Mouse (Mus musculus) induced T-regulatory cell, adult 2 months (primary cell): ENCODE data around the gene Cdcp1.

ENCODE experiments used
- DNase-seq: peaks from one replicate; pipeline ENCODE4 v3.0.0-alpha.2; 2012; ENCODE audit warnings: low read depth

The Cdcp1 gene

GRCm38 (mm10) chr9:123150241-123151020 lies 65.4 kb downstream of the Cdcp1 start, which contains the start of gene Clec3b:
Gene Clec3b, plus strand, starts transcription at chr9:123150946.
- DNase-seq: no peak

DNA sequence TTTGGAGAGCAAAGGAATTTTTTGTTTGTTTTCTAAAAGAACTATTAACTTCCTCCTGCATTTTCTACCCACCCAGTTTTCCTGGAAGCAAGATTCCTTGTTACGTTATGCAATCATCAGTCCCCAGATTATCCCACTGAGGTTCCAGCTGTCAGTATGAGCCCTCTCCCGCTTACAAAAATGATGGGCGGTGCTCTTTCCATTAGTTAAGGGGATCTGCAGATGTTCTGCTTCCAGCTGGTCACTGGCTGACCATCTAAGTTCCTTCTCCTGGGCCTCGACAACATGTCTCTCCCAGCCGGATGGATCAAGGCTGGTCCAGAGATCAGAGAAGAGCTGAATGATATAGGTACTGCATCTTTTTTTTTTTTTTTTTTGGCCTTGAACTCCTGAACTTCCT lies 67.4 kb downstream of the Cdcp1 start:
- DNase-seq: no peak

- no peak for DNase-seq
These were observed 75.8 kb downstream of the Cdcp1 start for GRCm38 (mm10) chr9:123139887-123140614.

DNA sequence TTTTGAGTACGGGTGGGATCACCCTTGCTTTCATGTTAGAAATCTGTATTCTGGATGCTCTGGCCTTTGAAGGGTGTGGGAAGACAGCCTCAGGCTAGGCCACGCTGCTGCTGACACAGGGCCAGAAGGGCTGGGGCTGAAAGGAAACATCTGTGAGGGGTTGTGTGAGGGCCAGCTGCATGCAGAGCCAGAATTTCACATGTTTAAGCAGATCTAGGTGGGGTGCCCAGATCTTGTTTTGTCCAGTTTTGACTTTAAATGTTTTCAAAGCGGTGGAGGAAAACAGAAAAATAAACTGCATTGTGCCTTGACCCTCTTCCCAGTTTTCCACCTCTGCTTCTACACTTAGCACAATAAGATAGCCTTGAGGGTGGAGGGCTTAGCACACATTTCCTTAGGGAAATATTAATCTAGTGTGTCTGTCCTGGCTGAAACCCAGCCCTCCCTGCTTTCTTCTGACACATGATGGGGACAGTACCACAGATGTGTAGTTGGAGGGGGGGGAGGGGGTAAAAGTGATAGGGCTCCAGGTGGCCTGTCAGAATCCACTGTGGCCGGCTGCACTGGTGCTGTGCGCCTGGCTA lies 76.9 kb downstream of the Cdcp1 start:
- DNase-seq: no peak

DNA sequence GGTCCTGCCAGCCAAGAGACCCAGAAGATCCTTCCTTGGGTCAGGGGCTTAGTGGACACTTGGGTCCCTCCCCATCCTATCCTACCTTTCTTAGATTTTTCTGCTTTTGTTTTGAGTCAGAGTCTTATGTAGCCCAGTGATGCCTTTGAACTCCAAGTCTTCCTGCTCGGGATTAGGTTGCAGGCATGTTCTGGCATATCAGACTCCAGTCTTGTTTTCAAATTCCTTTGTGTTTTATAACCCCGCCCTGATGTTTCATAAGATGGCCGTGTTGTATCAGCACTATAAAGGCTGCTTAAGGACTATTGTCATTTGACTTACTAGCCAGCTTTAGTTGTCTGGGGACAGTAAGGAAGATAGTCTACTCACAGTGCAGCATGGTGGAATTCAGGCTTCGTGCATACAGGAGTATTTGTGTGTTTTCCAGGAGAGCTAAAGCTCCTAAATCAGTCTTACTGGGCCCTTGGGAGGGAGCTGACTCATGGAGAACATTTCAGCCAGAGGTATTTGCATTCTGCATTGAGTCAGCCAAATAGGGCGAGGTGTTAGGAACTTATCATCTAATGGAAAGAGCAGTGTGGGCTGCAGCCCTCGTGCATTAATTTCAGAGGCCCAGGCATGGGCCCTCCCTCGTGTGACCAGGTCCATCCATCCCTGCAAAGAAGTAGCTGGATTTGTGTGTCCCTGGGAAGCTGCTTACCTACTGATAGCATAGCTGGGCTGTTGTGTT lies 78.7 kb downstream of the Cdcp1 start:
- no peak for DNase-seq

DNA sequence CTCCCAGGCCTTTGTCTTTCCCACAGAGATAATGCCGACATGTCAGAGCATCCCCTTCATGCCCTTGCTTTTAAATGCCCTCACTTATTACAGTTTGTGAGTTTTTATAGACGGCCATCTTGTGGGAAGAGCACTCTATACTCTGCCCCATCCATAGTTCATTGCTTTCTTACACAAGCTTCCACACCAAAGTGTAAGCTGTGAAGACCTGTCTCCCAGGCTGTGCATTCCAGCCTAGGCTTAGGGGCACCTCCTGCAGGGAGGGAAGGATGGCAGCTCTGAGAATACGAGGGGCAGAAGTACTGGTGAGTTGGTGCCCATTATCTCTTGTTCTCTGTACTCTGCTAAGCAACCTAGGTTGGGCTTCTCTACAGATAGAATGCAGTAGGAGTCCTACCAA lies 82.8 kb downstream of the Cdcp1 start:
- DNase-seq: no peak

GRCm38 (mm10) chr9:123127663-123128062 lies 88.2 kb downstream of the Cdcp1 start:
- no peak for DNase-seq

DNA sequence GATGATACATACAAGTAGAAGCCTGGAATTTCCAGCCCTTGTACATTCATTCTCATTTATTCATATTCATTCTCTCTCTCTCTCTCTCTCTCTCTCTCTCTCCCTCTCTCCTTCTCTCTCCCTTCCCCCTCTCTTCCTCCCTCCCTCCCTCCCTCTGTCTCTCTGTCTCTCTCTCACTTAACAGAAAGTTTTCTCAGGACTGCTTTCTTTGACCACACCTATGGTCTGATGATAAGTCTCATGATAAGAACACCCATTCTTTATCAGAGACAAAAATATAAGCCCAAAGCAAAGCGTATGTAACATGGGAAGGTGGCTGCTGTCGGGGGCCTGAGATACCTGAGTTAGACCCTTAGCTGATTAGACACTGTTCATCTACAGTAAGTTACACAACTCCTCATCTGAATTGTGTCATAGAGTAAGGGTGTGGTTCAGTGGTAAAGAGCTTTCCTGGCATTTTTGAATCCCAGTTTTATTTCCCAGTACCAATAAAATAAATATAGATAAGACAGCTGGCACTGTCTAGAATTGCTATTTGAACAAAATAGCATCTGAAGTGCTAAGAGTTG lies 91.3 kb downstream of the Cdcp1 start:
- no peak for DNase-seq

DNA sequence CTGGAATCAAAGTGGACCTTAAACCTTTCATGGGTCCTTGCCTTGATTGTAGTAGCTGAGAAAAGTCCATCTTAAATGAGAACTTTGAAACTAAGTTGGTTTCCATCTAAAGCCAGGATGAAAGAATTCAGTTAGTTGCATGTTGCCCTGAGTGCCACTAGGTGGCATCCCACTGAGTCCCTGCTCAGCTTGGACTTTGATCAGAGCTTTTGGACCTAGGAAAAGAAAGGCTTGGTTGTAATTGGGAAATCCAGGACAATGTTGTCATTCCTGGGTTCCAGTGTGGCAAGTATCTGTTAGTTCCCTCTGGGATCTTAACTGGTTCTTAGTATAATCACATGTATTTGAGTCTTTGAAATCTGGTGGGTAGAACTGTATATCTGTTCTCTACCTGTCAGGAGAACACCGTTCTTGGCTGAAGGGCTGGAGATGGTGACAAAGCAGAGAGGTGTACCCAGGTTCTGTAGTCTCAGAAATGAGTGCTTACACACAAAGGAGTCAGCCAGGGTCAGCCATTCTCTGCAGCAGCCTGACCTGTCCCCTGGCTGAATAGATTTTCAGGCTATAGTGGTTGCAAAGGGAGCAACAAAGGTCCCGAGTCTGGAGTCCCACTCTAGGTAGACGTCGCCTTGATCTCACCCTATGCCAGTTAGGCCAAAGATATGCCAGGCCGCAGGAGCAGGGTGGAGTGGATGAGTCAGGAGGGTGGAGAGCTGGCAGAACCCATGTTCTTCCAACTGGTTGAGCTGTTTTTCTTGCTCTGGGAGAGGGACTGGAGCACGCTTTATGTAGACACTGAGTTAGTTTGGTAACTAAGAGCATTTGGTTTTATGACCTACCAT lies 92.0 kb downstream of the Cdcp1 start:
- peak; percentile 44 for DNase-seq

DNA sequence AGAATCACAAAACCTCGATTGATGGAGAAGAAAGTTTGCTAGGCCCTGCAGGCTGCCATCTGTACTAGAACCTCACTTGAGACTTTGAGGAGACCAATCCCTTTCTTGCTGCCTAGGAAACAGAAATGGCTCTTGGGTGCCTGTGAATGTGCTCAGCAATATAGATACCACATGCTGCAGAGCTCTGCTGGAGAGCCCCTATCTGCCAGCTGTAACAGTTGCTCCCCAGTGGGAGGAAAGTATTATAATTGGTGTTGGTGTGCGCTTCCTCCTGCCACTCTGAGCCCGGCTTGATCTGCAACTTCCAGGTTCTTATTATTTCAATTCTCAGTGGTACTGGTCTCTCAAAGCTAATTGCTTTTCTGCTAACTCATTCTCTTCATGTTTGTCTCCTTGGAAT lies 92.8 kb downstream of the Cdcp1 start:
- DNase-seq: no peak
